Mouse (Mus musculus) neural tube, embryonic 15.5 days (tissue): Measurements from ENCODE around the gene Nedd4. TPM values are rescaled to one million over a fixed set of nuclear protein-coding genes. Genes with fewer than 3 reads are reported as not detected.

ENCODE experiments used
- ATAC-seq: fragments of 200-750 bp; cut with Nextera tagmentation; 2 replicates; pipeline ENCODE4 v1.8.0; 2017; ENCODE audit warnings: mild to moderate bottlenecking, moderate TSS enrichment, moderate library complexity; ENCODE audit not compliant: low FRiP score
- H3K27ac ChIP-seq: fragments of 300-500 bp; sonication (generic); replicated peaks from 2 replicates; pipeline ENCODE4 v1.5.1; 2015; ENCODE audit warnings: mild to moderate bottlenecking, inconsistent platforms
- H3K27me3 ChIP-seq: fragments of 300-500 bp; sonication (generic); replicated peaks from 2 replicates; pipeline ENCODE4 v1.6.1; 2015; ENCODE audit warnings: inconsistent platforms
- H3K36me3 ChIP-seq: fragments of 300-500 bp; sonication (generic); 2 replicates; pipeline ENCODE4 v1.6.1; 2015; ENCODE audit warnings: inconsistent platforms
- H3K4me1 ChIP-seq: fragments of 300-500 bp; sonication (generic); 2 replicates; pipeline ENCODE4 v1.6.1; 2015; ENCODE audit warnings: inconsistent platforms
- H3K4me2 ChIP-seq: fragments of 300-500 bp; sonication (generic); 2 replicates; pipeline ENCODE4 v1.6.1; 2015; ENCODE audit warnings: inconsistent platforms, mild to moderate bottlenecking, moderate library complexity
- H3K4me3 ChIP-seq: fragments of 300-500 bp; sonication (generic); replicated peaks from 2 replicates; pipeline ENCODE4 v1.5.1; 2015; ENCODE audit warnings: mild to moderate bottlenecking, inconsistent platforms
- H3K9ac ChIP-seq: fragments of 300-500 bp; sonication (generic); replicated peaks from 2 replicates; pipeline ENCODE4 v1.6.1; 2015; ENCODE audit warnings: mild to moderate bottlenecking, inconsistent platforms
- H3K9me3 ChIP-seq: fragments of 300-500 bp; sonication (generic); replicated peaks from 2 replicates; pipeline ENCODE4 v1.6.1; 2016; ENCODE audit warnings: inconsistent platforms
- WGBS: fragments of 180-500 bp; shearing (Covaris S2); methylation state at CpG from one replicate; pipeline ENCODE4 v1.1.7; 2015; ENCODE audit warnings: mixed read lengths; 5-methylcytosine and 5-hydroxymethylcytosine counted together
- polyA plus RNA-seq: library from polyadenylated mRNA; unstranded; fragments of >200 nt; fragmentation: Nextera tagmentation; extraction: Ambion mirVana; gene quantifications from 2 replicates; pipeline ENCODE4 v1.2.1, GENCODE M21; 2015

Gene Nedd4
- polyA plus RNA-seq, 1 experiment from 2014 or later = 375 TPM

DNA sequence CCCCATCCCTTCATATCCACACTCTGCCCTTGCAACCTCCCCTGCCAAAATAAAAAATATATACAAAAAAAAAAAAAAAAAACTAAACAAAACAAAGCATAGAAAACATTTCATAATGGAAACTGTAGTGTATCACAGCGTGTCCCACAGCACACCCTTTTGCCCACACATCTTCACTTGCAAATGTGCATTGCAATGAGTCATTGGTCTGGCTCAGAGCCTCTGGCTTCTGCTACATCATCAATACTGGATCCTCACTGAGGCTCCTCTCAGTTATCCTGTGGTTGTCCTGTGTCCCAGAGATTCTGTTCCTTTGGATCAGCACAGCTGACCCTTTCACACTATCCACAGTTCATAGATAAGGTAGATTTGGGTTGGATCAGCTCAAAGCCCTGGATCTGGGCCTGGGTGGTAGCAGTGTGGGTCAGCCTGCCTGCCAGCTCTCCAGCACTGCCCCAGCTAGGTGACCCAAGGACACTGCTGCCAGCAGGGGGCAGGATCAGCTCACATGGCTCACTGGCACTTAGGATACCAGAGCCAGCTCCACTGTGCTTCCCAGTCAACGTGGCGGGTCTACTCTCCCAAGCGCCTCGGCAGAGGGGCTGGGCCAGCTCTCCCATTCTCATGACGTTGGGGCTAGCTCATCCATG lies 7.4 kb upstream of the Nedd4 start:
- no peak for ATAC-seq
- Histone ChIP-seq H3K9me3 (no peaks in the 10 kb centered on the region), H3K27me3 (no peaks in the 10 kb centered on the region), H3K4me2 (no peak overlapping the region), H3K36me3 (no peaks in the 10 kb centered on the region), H3K4me3 (no peak overlapping the region), H3K9ac (no peak overlapping the region), H3K4me1 (no peaks in the 10 kb centered on the region; the same call in 1 of the 2 replicates), H3K27ac (no peak overlapping the region)
- 55% methylated on average over 6 of the region's 6 CpGs for WGBS

DNA sequence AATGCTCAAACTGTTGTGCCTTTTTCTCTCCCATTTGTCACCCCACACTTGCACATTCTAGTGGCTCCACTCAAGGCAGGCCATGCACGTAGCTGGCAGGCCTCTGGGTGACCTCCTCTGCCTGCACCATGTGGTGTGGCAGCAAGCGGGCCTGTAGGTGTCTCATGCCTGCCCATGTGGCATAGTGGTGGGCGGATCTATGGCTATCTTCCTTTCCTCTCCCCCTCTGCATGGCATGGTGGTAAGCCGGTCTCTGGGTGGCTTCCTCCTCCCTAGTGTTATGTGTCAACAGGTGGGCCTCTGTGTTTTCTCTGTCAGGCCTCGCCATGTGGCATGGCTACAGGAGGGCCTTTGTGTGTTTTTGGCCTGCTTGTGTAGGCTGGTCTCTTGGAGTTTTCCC lies 6.5 kb upstream of the Nedd4 start:
- no peak overlapping the region for H3K4me2 ChIP-seq
- WGBS = 72% methylated on average over 5 of the region's 5 CpGs
- no peak for ATAC-seq

DNA sequence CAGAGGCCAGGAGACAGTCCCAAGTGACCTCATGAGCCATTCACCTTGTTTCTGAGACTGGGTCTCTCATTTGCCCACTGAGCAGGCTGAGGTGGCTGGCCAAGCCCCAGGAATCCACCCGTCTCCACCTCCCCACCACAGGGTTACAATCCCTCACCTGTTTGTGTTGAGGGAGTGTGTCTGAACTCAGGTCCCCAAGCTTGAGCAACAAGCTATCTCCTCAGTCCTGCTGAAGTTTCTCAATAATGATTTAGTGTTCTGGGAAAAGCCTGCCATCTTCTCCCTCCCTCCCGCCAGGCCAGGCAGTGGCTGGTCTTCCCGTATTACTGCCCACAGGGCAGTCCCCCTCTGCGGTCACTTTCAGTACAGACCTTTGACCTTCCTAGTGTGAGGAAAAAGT lies 5.7 kb upstream of the Nedd4 start:
- H3K4me3 ChIP-seq = no peak overlapping the region
- no peak for ATAC-seq
- peaks cover 4% of the 10 kb centered on the region; the same call in 1 of the 2 replicates for H3K4me1 ChIP-seq
- WGBS = 24% methylated on average over 4 of the region's 4 CpGs
- no peak overlapping the region for H3K27ac ChIP-seq
- H3K36me3 ChIP-seq = no peaks in the 10 kb centered on the region
- H3K4me2 ChIP-seq = no peak overlapping the region
- no peaks in the 10 kb centered on the region for H3K9me3 ChIP-seq
- H3K9ac ChIP-seq = no peak overlapping the region
- no peaks in the 10 kb centered on the region for H3K27me3 ChIP-seq

More for the DNA sequence above, 6.5 kb upstream of the Nedd4 start:
- no peak overlapping the region for H3K4me3 ChIP-seq
- no peaks in the 10 kb centered on the region for H3K9me3 ChIP-seq
- no peaks in the 10 kb centered on the region for H3K27me3 ChIP-seq
- H3K4me1 ChIP-seq = no peaks in the 10 kb centered on the region; the same call in 1 of the 2 replicates
- H3K27ac ChIP-seq = no peak overlapping the region
- no peaks in the 10 kb centered on the region for H3K36me3 ChIP-seq
- H3K9ac ChIP-seq = no peak overlapping the region

DNA sequence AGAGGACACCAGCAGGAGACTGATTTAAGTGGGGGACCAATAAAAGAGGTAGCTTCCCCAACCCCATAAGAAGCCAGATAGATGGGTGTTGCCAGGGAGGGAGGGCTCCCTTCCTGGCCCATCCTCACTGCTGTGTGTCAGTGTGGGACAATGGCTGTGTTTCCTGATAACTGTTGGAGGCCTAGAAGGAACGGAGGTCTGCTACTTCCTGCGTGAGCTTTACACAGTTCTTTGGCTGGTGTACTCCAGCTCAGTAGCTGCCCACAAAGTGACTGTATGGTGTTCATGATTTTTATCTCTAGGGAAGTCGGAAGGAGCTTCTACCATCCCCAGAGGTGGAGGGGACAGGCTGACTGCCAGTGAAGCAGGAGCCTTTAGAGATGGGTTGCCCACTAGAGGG lies 5.2 kb upstream of the Nedd4 start:
- 23% methylated on average over 3 of the region's 3 CpGs for WGBS
- no peak for ATAC-seq
- Histone ChIP-seq H3K4me2 (no peak overlapping the region), H3K4me1 (peaks cover 4% of the 10 kb centered on the region; the same call in 1 of the 2 replicates), H3K4me3 (no peak overlapping the region), H3K27me3 (no peaks in the 10 kb centered on the region), H3K36me3 (no peaks in the 10 kb centered on the region), H3K9ac (no peak overlapping the region), H3K27ac (no peak overlapping the region), H3K9me3 (no peaks in the 10 kb centered on the region)

DNA sequence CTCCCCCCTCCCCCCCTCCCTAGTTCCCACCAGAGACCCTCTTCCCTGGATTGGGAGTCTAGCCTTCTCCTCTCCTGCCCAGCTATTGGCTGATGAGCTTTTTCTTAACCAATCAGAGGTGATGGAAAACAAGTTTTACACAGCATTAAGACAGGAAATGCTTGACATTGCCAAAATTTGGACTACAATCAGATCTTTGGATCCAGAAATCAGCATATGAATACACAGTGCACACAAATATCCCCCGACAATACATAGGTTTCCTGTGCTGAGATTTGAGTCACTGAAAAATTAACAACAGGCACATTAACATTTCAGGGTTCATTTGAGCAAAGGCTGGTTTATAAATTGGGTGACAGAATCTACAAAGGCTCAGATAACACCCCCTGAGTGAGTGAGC lies 4.5 kb upstream of the Nedd4 start:
- no peak for ATAC-seq
- no peaks in the 10 kb centered on the region for H3K27me3 ChIP-seq
- H3K9ac ChIP-seq = no peak overlapping the region
- no peak overlapping the region for H3K4me2 ChIP-seq
- H3K36me3 ChIP-seq = no peaks in the 10 kb centered on the region
- no peak overlapping the region for H3K4me3 ChIP-seq
- H3K9me3 ChIP-seq = no peaks in the 10 kb centered on the region
- H3K4me1 ChIP-seq = peaks cover 4% of the 10 kb centered on the region; the same call in 1 of the 2 replicates
- H3K27ac ChIP-seq = no peak overlapping the region
- WGBS = 64% methylated on average over 1 of the region's 1 CpGs

DNA sequence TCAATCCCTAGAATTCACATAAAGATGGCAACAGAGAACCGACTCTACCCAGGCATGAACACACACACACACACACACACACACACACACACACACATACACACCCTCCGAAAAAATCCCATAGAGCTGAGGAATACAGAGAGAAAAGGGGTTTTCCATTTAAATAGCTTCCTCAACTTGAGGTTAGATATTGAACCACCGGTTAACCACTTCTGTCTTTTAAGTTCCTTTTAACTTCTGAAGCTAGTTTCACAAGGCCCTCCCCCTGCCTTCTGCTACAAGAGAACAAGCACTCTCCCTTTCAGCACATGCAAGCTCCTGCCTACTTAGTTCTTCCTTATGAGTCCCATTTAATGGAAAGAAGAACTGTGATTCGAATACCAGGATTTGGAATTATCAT lies 2.0 kb upstream of the Nedd4 start:
- H3K27ac ChIP-seq = 0 out of 2 replicates have a peak overlapping the region, but pooled peaks have one; percentile 10
- no peak for ATAC-seq

DNA sequence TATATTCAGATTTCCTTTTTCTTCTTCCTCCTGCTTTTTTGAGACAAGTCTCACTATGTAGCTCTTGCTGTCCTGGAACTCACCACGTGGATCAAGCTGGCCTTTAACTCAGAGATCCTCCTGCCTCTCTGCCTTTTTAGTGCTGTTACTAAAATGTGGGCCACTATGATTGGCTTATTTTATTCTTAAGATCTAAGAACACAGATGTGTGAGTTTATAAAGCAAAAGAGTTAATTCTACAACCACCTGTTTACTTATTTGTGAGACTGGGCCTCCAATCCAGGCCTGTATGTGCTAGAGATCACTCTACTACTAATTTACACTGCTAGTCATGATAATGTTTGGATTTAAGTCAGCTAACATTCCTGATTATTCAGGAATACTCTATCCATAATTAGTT lies 1.2 kb upstream of the Nedd4 start:
- H3K27ac ChIP-seq = peak overlapping the region; percentile 99
- peak overlapping the region; percentile 64 for H3K4me2 ChIP-seq
- H3K27me3 ChIP-seq = no peaks in the 10 kb centered on the region
- H3K4me1 ChIP-seq = peaks cover 27% of the 10 kb centered on the region
- H3K4me3 ChIP-seq = no peak overlapping the region
- H3K9ac ChIP-seq = no peak overlapping the region
- WGBS = 54% methylated on average over 1 of the region's 1 CpGs
- no peak for ATAC-seq
- 0 out of 2 replicates have a peak, but pooled peaks cover 3% of the 10 kb centered on the region for H3K36me3 ChIP-seq
- H3K9me3 ChIP-seq = no peaks in the 10 kb centered on the region

More for the DNA sequence above, 2.0 kb upstream of the Nedd4 start:
- Histone ChIP-seq H3K36me3 (no peaks in the 10 kb centered on the region), H3K27me3 (no peaks in the 10 kb centered on the region), H3K4me1 (peaks cover 19% of the 10 kb centered on the region), H3K4me2 (no peak overlapping the region), H3K4me3 (no peak overlapping the region), H3K9me3 (no peaks in the 10 kb centered on the region), H3K9ac (no peak overlapping the region)
- WGBS = 77% methylated on average over 4 of the region's 4 CpGs

DNA sequence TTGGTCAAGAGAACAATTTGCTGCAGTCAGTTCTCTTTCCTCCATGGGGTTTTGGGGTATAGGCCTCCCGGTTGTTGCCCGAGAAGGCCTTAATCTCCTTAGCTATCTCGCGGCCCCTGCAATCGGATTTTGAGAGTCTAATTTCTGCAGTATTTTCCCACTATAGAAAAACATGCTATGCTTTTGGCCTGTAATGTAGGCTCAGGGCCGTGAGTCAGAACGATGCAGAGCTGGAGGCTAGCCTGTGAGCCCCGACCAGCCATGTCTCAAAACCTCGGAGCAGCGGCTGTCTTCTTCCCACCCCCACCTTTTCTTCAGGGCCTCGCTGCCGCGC lies 618 bp upstream of the Nedd4 start:
- ATAC-seq = no peak
- Histone ChIP-seq H3K4me3 (peak overlapping the region; percentile 97), H3K9ac (peak overlapping the region; percentile 61), H3K9me3 (no peaks in the 10 kb centered on the region), H3K27me3 (no peaks in the 10 kb centered on the region), H3K4me1 (peaks cover 32% of the 10 kb centered on the region), H3K4me2 (peak overlapping the region; percentile 64), H3K27ac (peak overlapping the region; percentile 99), H3K36me3 (0 out of 2 replicates have a peak, but pooled peaks cover 3% of the 10 kb centered on the region)
- 2% methylated on average over 13 of the region's 13 CpGs for WGBS

DNA sequence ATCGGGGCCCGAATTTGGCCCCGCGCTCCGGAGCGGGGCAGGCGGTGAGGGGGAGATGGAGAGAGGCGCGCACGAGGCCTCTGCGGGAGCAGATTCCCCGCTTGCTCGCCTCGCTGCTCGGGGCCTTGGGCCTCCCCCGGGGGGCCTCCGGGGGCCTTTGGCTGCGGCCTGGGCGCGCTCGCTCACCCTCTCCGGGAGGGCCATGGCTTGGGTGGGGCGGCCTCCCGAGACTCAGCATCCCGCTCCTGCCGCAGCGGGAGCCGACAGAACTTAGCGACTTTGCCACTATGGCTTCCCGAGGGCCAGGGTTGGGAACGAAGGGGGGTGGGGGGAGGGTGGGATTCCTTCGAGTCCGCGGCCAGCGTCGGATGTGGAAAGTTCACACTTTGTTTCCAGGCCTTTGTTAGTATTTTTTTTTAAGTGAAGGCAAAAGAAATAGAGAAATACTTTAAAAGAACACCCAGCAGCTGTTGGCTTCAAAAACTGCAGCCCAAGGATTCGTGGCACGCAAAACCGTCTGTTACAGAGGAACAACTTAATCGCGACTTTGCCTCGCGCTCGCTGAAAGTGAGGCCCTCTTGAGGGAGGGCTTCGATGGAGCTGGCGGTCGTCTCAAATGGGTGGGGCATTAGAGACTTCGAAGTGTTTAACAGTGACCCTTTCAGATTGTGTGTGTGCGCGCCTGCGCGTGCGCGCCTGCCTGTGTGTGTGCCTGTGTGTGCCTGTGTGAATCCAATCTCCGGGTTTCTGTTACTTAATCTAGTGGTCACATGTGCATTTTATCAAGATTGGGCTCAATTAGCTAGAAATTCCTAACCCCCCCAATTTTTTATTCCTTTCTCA lies 766 bp downstream of the Nedd4 start:
- Histone ChIP-seq H3K4me1 (peaks cover 42% of the 10 kb centered on the region), H3K9ac (peak overlapping the region; percentile 99), H3K9me3 (no peaks in the 10 kb centered on the region), H3K4me3 (peak overlapping the region; percentile 97), H3K27ac (peak overlapping the region; percentile 99), H3K36me3 (peaks cover 10% of the 10 kb centered on the region; the same call in 1 of the 2 replicates), H3K4me2 (peak overlapping the region; percentile 64), H3K27me3 (no peaks in the 10 kb centered on the region)
- under 1% methylated on average over 47 of the region's 55 CpGs for WGBS
- ATAC-seq = peak; percentile 32

DNA sequence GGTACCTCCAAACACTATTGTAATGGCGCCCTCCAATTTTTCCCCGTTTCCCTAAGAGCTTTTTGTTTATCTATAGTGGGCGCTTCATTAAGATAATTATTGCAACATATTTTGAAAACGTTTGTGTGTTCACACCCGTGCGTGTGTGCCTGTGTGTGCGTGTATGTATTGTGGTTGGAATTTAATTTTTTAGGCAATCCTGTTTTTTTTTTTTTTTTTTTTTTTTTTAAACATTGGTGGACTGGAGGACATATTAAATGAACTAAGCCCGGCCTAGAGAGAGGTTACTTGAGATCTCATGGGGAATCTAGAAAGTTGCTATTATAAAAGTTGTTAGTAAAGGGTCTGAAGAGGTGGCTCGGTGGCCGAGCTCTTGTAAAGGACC lies 1.4 kb downstream of the Nedd4 start:
- Histone ChIP-seq H3K4me1 (peaks cover 42% of the 10 kb centered on the region), H3K9ac (peak overlapping the region; percentile 99)
- 7% methylated on average over 10 of the region's 10 CpGs for WGBS

DNA sequence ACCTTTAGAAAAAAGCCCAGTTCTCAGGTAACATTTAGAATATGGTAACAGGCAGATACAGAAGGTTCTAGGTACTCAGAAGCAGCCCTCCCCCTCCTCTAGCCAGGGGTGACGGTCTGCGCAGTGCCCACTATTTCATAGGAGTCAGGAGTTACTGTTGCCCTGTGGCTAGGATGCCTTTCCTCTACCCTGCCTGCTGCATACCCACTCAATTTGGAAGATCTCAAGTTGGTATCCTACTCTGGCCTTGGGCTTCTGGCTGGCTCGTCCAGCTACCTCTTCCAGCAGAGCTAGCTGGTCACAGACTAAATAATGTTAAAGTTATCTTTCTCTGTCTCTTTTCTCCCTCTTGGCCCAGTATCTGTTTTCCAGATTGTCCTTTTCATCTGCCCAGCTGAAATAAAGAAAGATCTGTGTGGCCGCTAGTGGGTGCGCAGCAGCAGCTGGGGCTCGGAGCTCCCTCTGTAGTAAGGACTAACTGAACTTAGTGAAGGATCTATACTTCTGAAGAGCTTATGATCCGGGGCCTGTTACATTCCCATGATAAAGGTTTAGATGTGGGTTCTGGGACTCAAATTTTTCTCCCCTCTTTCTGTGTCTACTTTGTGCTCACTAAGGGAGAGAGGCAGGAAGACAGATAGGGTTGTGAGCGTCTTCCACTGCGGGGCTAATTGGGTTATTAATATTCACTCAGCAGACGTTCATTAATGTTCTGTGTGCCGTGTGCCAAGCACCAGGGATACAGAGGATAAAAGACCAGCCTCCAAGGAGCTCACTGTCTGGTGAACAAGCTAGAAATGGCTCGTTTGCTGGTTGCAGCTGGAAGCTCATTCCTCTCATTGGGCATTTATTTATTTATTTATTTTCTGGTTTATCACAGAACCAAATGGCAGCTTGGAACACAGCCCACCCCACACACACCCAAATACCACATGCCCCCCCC lies 2.5 kb downstream of the Nedd4 start:
- 20% methylated on average over 12 of the region's 12 CpGs for WGBS
- ATAC-seq = no peak

More for the DNA sequence above, 1.4 kb downstream of the Nedd4 start:
- H3K36me3 ChIP-seq = peaks cover 10% of the 10 kb centered on the region; the same call in 1 of the 2 replicates
- H3K27ac ChIP-seq = peak overlapping the region; percentile 99
- H3K27me3 ChIP-seq = no peaks in the 10 kb centered on the region
- H3K4me3 ChIP-seq = peak overlapping the region; percentile 97
- no peaks in the 10 kb centered on the region for H3K9me3 ChIP-seq
- no peak for ATAC-seq
- H3K4me2 ChIP-seq = peak overlapping the region; percentile 64

More for the DNA sequence above, 2.5 kb downstream of the Nedd4 start:
- Histone ChIP-seq H3K4me3 (peak overlapping the region; percentile 97), H3K9ac (peak overlapping the region; percentile 99), H3K4me2 (peak overlapping the region; percentile 64), H3K27me3 (no peaks in the 10 kb centered on the region), H3K36me3 (peaks cover 10% of the 10 kb centered on the region), H3K4me1 (peaks cover 52% of the 10 kb centered on the region), H3K27ac (peak overlapping the region; percentile 99), H3K9me3 (no peaks in the 10 kb centered on the region)
